Mouse (Mus musculus) forebrain, embryonic 16.5 days (tissue): ENCODE measurements around the gene Tmem43. TPM values are rescaled to one million over a fixed set of nuclear protein-coding genes. Genes with fewer than 3 reads are reported as not detected.

Experiments
- ATAC-seq: fragments of 200-750 bp; cut with Nextera tagmentation; 2 replicates; pipeline ENCODE4 v1.8.0; 2017; ENCODE audit warnings: mild to moderate bottlenecking, moderate library complexity
- H3K27ac ChIP-seq: fragments of 300-500 bp; sonication (generic); 2 replicates; pipeline ENCODE4 v1.5.1; 2014; ENCODE audit warnings: low read length, control low read depth
- H3K27me3 ChIP-seq: fragments of 300-500 bp; sonication (generic); replicated peaks from 2 replicates; pipeline ENCODE4 v1.6.1; 2014; ENCODE audit warnings: low read length; ENCODE audit not compliant: control insufficient read depth, insufficient read depth
- H3K36me3 ChIP-seq: fragments of 300-500 bp; sonication (generic); 2 replicates; pipeline ENCODE4 v1.6.1; 2014; ENCODE audit not compliant: control insufficient read depth, insufficient read depth
- H3K4me1 ChIP-seq: fragments of 300-500 bp; sonication (generic); replicated peaks from 2 replicates; pipeline ENCODE4 v1.6.1; 2014; ENCODE audit warnings: low read length; ENCODE audit not compliant: control insufficient read depth, insufficient read depth
- H3K4me2 ChIP-seq: fragments of 300-500 bp; sonication (generic); 2 replicates; pipeline ENCODE4 v1.6.1; 2014; ENCODE audit warnings: mild to moderate bottlenecking, low read length, control low read depth
- H3K4me3 ChIP-seq: fragments of 300-500 bp; sonication (generic); replicated peaks from 2 replicates; pipeline ENCODE4 v1.5.1; 2014; ENCODE audit warnings: mild to moderate bottlenecking, low read length, control low read depth
- H3K9ac ChIP-seq: fragments of 300-500 bp; sonication (generic); replicated peaks from 2 replicates; pipeline ENCODE4 v1.6.1; 2014; ENCODE audit warnings: low read depth, low read length, control low read depth
- H3K9me3 ChIP-seq: fragments of 300-500 bp; sonication (generic); 2 replicates; pipeline ENCODE4 v1.6.1; 2016; ENCODE audit warnings: low read length; ENCODE audit not compliant: control insufficient read depth
- WGBS: fragments of 180-500 bp; shearing (Covaris S2); extraction: QIAGEN DNeasy Blood & Tissue Kit; methylation state at CpG from one replicate; pipeline ENCODE4 v1.1.7; 2014; 5-methylcytosine and 5-hydroxymethylcytosine counted together
- polyA plus RNA-seq: library from polyadenylated mRNA; unstranded; fragments of >200 nt; fragmentation: Nextera tagmentation; extraction: Ambion mirVana; gene quantifications from 2 replicates; pipeline ENCODE4 v1.2.1, GENCODE M21; 2015

Tmem43 gene
- 60.6 and 63.2 TPM in 2 replicates for polyA plus RNA-seq

- Histone ChIP-seq H3K36me3 (peaks cover 5% of the 10 kb centered on the region; the same call in 1 of the 2 replicates), H3K4me3 (peak within 1 kb of the TSS; percentile 92), H3K9ac (peak within 1 kb of the TSS; percentile 81), H3K27me3 (no peaks in the 10 kb centered on the region), H3K4me2 (peak within 1 kb of the TSS; percentile 94), H3K27ac (peak within 1 kb of the TSS; percentile 59), H3K4me1 (peaks cover 30% of the 10 kb centered on the region), H3K9me3 (no peaks in the 10 kb centered on the region)
- WGBS = under 1% methylated on average over 73 of the region's 74 CpGs
- peak; percentile 96 for ATAC-seq
Measured at GRCm38 (mm10) chr6:91472868-91473804, at the start of gene Tmem43, which contains the start of gene Chchd4. Gene Tmem43, plus strand, starts transcription at chr6:91473703. Gene Chchd4, minus strand, starts transcription at chr6:91473546.

DNA sequence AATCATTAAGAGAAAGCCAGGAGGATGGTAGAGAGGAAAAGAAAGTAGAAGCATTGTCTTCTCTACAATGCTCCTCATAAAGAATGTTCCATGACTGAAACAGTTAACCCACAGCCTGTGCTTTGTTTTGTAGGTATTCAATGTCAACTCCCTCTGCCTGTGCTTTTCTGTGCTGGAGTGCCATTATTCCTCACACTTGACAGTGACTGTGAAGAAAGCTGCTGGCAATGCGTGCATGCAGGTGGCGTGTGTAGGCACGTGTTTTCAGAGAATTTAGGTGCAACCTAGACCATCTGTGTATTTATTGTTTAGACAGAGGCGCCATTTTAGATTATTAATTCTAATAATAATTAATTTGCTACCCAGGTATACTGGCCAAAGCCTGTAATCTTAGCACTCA lies 49.4 kb upstream of the Tmem43 start:
- Histone ChIP-seq H3K4me2 (no peak overlapping the region), H3K9ac (no peak overlapping the region), H3K4me1 (no peaks in the 10 kb centered on the region), H3K9me3 (no peaks in the 10 kb centered on the region), H3K4me3 (no peak overlapping the region), H3K27me3 (no peaks in the 10 kb centered on the region), H3K36me3 (no peaks in the 10 kb centered on the region), H3K27ac (no peak overlapping the region)
- ATAC-seq = no peak
- WGBS = 33% methylated on average over 4 of the region's 4 CpGs

DNA sequence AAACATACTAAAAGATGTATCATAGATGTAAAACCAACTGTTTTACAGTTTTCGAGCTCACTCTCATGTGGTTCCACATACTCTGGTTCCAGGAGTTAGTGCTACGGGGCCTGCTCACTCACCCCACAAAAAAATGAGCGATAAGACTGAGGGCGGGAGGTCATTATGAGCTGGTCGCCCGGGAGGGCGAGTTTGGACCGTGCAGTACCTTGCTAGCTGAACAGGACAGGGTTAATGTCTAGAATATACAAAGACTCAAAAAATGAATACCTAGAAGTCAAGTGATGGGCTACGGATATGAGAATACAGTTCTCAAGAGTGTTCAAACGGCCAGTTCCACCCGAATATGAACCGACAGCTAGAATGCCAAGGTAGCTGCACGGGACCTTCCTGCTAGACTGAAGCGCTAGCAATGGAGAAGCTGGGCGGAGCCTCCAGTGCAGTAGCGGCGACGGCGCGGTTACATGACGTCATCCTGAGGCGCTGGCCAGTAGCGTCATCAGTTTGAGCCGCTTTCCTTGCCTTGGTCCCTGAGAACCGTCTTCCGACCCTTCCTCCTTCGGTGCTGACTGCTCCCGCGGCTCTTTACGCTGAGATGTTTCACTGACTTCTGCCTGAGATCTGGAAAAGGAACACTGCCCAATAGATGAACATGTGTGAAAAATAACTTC lies 32.9 kb upstream of the Tmem43 start:
- H3K4me1 ChIP-seq = peaks cover 6% of the 10 kb centered on the region
- peak overlapping the region; percentile 99 for H3K4me2 ChIP-seq
- no peaks in the 10 kb centered on the region for H3K9me3 ChIP-seq
- H3K27ac ChIP-seq = peak overlapping the region; percentile 72
- H3K36me3 ChIP-seq = no peaks in the 10 kb centered on the region
- H3K9ac ChIP-seq = peak overlapping the region; percentile 75
- no peaks in the 10 kb centered on the region; the same call in none of the 2 replicates for H3K27me3 ChIP-seq
- 1% methylated on average over 30 of the region's 30 CpGs for WGBS
- peak overlapping the region; percentile 69 for H3K4me3 ChIP-seq
- ATAC-seq = peak; percentile 97

DNA sequence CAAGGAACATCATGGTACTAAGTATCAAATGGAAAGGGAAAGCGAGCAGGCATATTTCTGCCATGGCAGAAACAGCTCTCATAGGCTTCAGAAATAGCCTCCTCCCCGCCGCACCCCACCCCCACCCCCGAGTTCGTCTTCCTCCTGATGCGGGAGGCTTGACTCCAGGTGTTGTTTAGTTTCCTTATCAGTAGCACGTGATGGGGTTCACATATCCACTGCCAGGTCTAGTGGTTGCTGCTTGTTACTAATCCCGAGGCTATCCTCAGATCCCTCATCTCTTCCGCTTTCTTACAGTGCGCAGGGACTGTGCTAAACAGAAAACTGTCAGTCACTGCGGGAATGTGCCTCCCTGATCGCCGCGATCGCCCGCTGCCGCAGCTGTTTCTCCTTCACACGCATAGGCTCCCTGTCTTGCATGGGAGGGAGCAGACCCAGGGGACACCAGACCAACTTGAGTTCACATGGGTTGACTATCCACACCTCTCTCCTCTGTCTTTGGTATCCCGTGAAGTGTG lies 32.3 kb upstream of the Tmem43 start:
- Histone ChIP-seq H3K9me3 (no peaks in the 10 kb centered on the region), H3K4me3 (peak overlapping the region; percentile 69), H3K27me3 (no peaks in the 10 kb centered on the region; the same call in 1 of the 2 replicates), H3K36me3 (no peaks in the 10 kb centered on the region), H3K27ac (peak overlapping the region; percentile 72), H3K4me2 (peak overlapping the region; percentile 99), H3K9ac (peak overlapping the region; percentile 75), H3K4me1 (peaks cover 6% of the 10 kb centered on the region)
- WGBS = 6% methylated on average over 19 of the region's 19 CpGs
- peak; percentile 64 for ATAC-seq

DNA sequence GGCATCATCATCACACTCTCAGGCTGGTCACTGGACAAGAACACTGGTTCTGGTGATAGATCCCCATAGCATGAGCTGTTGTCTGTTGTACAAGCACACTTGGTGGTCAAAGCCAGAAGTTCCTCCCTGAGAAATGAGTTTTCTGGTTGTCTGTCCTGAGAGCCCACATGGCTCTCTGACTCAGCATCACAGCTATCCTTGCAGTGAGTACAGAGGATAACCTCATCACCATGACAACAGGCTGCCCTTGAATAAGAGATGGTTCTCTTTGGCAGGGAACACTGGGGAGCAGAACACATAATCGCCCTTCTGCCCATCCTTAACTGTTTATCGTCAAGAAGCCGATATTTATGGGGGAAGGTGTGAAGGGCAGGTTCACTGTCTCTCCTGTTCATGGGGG lies 28.2 kb upstream of the Tmem43 start:
- no peak for ATAC-seq
- 88% methylated on average over 3 of the region's 3 CpGs for WGBS
- no peak overlapping the region for H3K4me2 ChIP-seq
- no peaks in the 10 kb centered on the region for H3K36me3 ChIP-seq
- H3K27ac ChIP-seq = no peak overlapping the region
- no peak overlapping the region for H3K4me3 ChIP-seq
- H3K4me1 ChIP-seq = peaks cover 6% of the 10 kb centered on the region
- no peak overlapping the region for H3K9ac ChIP-seq
- no peaks in the 10 kb centered on the region; the same call in 1 of the 2 replicates for H3K27me3 ChIP-seq
- no peaks in the 10 kb centered on the region for H3K9me3 ChIP-seq

DNA sequence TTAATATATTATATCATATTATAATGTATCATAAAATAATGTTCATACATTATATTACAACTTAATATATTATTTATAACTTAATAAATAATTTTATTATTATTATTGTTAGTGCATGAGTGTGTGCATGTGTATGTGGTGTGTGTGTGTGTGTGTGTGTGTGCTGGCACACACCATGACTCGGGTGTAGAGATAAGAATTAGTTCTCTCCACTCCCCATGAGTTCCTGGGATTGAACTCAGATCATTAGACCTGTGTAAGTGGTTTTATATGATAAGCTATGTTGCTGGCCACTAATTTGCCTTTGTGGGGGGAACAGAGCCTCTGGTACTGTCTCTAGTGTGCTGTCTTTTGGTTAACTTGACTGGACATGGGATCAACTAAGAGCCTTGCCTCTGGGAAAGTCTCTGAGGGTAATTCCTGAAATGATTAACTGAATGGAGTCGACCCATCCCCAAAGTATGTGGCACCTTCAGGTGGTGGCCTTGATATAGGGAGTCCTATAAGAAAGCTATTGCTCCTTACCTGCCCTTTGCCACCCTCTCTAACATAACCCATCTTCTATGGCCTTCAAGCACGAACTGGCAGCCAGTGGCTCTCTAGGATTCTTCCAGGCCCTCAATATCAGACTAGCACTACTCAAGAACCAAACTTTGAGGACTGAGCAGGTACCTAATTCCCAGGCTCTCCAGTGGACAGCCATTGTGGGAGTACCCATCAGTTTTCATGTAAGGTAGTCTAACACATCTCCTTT lies 23.9 kb upstream of the Tmem43 start:
- H3K9me3 ChIP-seq = no peaks in the 10 kb centered on the region
- WGBS = 56% methylated on average over 3 of the region's 3 CpGs
- H3K9ac ChIP-seq = no peak overlapping the region
- H3K4me2 ChIP-seq = no peak overlapping the region
- H3K4me1 ChIP-seq = no peaks in the 10 kb centered on the region
- no peak for ATAC-seq
- no peak overlapping the region for H3K4me3 ChIP-seq
- no peaks in the 10 kb centered on the region; the same call in 1 of the 2 replicates for H3K27me3 ChIP-seq
- no peaks in the 10 kb centered on the region for H3K36me3 ChIP-seq
- no peak overlapping the region for H3K27ac ChIP-seq

GRCm38 (mm10) chr6:91452056-91452455 lies 21.4 kb upstream of the Tmem43 start:
- H3K27me3 ChIP-seq = no peaks in the 10 kb centered on the region; the same call in 1 of the 2 replicates
- ATAC-seq = no peak
- H3K9ac ChIP-seq = no peak overlapping the region
- H3K9me3 ChIP-seq = no peaks in the 10 kb centered on the region
- 42% methylated on average over 1 of the region's 1 CpGs for WGBS
- H3K36me3 ChIP-seq = no peaks in the 10 kb centered on the region
- no peak overlapping the region for H3K4me2 ChIP-seq
- H3K27ac ChIP-seq = no peak overlapping the region
- no peaks in the 10 kb centered on the region for H3K4me1 ChIP-seq
- no peak overlapping the region for H3K4me3 ChIP-seq

GRCm38 (mm10) chr6:91454546-91454945 lies 19.0 kb upstream of the Tmem43 start:
- no peak for ATAC-seq
- no peaks in the 10 kb centered on the region for H3K36me3 ChIP-seq
- WGBS = 78% methylated on average over 5 of the region's 5 CpGs

More at GRCm38 (mm10) chr6:91454546-91454945, 19.0 kb upstream of the Tmem43 start:
- H3K9me3 ChIP-seq = no peaks in the 10 kb centered on the region
- H3K27me3 ChIP-seq = no peaks in the 10 kb centered on the region
- no peak overlapping the region for H3K9ac ChIP-seq
- no peak overlapping the region for H3K27ac ChIP-seq
- no peak overlapping the region for H3K4me2 ChIP-seq
- no peak overlapping the region for H3K4me3 ChIP-seq
- no peaks in the 10 kb centered on the region for H3K4me1 ChIP-seq
